Mouse (Mus musculus) kidney, embryonic 16.5 days (tissue): Measurements from ENCODE around the gene Cemip2. TPM values are rescaled to one million over a fixed set of nuclear protein-coding genes. Genes with fewer than 3 reads are reported as not detected.
A peak's percentile ranks its signal among the peaks of the same experiment; 100 is the strongest.

Experiments
- ATAC-seq: fragments of 200-750 bp; cut with Nextera tagmentation; 2 replicates; pipeline ENCODE4 v1.8.0; 2017; ENCODE audit warnings: moderate TSS enrichment; ENCODE audit not compliant: low FRiP score, low TSS enrichment
- H3K27ac ChIP-seq: fragments of 300-500 bp; sonication (generic); 2 replicates; pipeline ENCODE4 v1.5.1; 2014; ENCODE audit warnings: low read length
- H3K27me3 ChIP-seq: fragments of 300-500 bp; sonication (generic); 2 replicates; pipeline ENCODE4 v1.6.1; 2014; ENCODE audit warnings: low read length, control low read depth, mixed read lengths; ENCODE audit not compliant: insufficient read depth
- H3K36me3 ChIP-seq: fragments of 300-500 bp; sonication (generic); 2 replicates; pipeline ENCODE4 v1.6.1; 2014; ENCODE audit warnings: low read length, control low read depth, mixed read lengths; ENCODE audit not compliant: insufficient read depth
- H3K4me1 ChIP-seq: fragments of 300-500 bp; sonication (generic); 2 replicates; pipeline ENCODE4 v1.6.1; 2014; ENCODE audit warnings: low read length, control low read depth, mixed read lengths; ENCODE audit not compliant: insufficient read depth
- H3K4me2 ChIP-seq: fragments of 300-500 bp; sonication (generic); replicated peaks from 2 replicates; pipeline ENCODE4 v1.6.1; 2014; ENCODE audit warnings: low read depth, low read length
- H3K4me3 ChIP-seq: fragments of 300-500 bp; sonication (generic); 2 replicates; pipeline ENCODE4 v1.5.1; 2014; ENCODE audit warnings: mild to moderate bottlenecking, low read length
- H3K9ac ChIP-seq: fragments of 300-500 bp; sonication (generic); replicated peaks from 2 replicates; pipeline ENCODE4 v1.6.1; 2014; ENCODE audit warnings: low read length
- H3K9me3 ChIP-seq: fragments of 300-500 bp; sonication (generic); 2 replicates; pipeline ENCODE4 v1.6.1; 2016; ENCODE audit warnings: low read length, control low read depth
- WGBS: fragments of 180-500 bp; shearing (Covaris S2); extraction: QIAGEN DNeasy Blood & Tissue Kit; methylation state at CpG from one replicate; pipeline ENCODE4 v1.1.7; 2014; 5-methylcytosine and 5-hydroxymethylcytosine counted together
- polyA plus RNA-seq: library from polyadenylated mRNA; unstranded; fragments of >200 nt; fragmentation: Nextera tagmentation; extraction: Ambion mirVana; gene quantifications from 2 replicates; pipeline ENCODE4 v1.2.1, GENCODE M21; 2015

Cemip2 gene
- polyA plus RNA-seq, 1 experiment from 2014 or later, result 22.9 TPM

GRCm38 (mm10) chr19:21898015-21898939 lies 120.1 kb downstream of the Cemip2 start:
- Histone ChIP-seq H3K4me1 (0 out of 2 replicates have a peak, but pooled peaks cover 3% of the 10 kb centered on the region), H3K27ac (peak overlapping the region; percentile 57; the same call in 1 of the 2 replicates), H3K36me3 (no peaks in the 10 kb centered on the region), H3K9me3 (no peaks in the 10 kb centered on the region), H3K4me3 (no peak overlapping the region), H3K27me3 (no peaks in the 10 kb centered on the region), H3K4me2 (no peak overlapping the region), H3K9ac (no peak overlapping the region)
- peak; percentile 59; the same call in 1 of the 2 replicates for ATAC-seq
- WGBS, result 27% methylated on average over 12 of the region's 12 CpGs

Other genes starting within 250 kb of the Cemip2 start
- gene 1110059E24Rik, start 125.4 kb upstream of the Cemip2 start, polyA plus RNA-seq, result 67.0 and 68.6 TPM in 2 replicates
- 21.0 and 26.5 TPM in 2 replicates for gene Abhd17b, start 125.2 kb upstream of the Cemip2 start, polyA plus RNA-seq